Mouse (Mus musculus) thymus, postnatal 10 days (tissue): ENCODE measurements around the gene Mei1.
A peak's percentile ranks its signal among the peaks of the same experiment; 100 is the strongest.

Experiments
- DNase-seq, 2 experiments: peaks; one replicate each; pipeline ENCODE4 v3.0.0; 2021; ENCODE audit warnings: low spot score in 2 of 2

Gene Mei1

DNA sequence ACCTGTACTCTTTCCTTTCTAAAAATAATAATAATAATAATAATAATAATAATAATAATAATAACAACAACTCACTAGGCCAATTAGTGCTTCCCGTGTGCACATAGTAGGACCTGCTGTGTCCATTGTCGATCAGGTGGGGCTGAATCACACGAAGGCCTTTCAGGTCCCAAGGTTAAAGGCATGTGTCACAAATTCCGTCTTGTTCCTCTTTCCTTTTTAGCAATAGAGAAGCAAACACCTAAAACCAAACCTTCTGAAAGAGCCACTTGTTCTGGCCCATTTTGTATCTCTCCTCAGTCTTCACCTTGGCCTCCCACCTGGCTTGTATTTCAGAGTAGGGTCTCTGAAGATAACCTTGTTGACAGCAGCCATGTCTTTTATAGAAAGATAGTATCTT is 81.4 kb downstream of the Mei1 start:
- no peak for DNase-seq

GRCm38 (mm10) chr15:82152022-82152421 is 82.2 kb downstream of the Mei1 start:
- no peak for DNase-seq

DNA sequence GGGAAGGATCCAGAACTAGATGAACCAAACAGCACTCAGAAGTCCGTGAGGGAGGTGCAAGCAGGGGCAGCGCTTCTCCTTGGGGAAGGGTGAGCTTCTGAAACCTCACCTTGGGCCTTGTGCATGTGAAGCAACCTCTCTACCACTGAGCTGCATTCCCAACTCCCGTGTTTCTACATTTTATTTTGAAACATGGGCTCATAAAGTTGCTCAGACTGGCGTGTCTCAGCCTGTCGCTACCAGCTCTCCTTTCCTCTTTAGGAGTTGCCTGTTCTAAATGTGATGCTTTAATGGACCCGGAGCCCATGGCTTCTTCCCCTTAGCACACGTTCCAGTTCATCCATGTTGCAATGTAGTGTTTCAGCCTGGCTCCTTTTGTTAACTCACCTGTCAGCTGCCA is 82.6 kb downstream of the Mei1 start:
- DNase-seq = no peak

DNA sequence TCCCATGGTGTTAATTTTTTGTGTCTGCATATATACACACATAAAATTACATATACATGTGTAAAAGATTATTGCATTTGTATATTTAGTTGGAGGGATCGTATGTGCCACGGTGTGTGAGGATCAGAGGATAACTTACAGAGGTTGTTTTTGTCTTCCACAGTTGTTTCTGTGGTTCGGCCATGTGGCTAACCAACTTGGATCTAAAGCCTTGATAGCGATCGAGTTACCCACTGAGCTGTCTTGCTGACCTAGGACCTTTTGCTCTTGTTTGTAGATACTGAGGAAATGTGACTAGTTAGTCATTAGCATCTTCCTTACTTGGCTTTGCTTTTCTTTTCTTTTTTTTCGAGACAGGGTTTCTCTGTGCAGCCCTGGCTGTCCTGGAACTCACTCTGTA is 86.5 kb downstream of the Mei1 start:
- no peak for DNase-seq

DNA sequence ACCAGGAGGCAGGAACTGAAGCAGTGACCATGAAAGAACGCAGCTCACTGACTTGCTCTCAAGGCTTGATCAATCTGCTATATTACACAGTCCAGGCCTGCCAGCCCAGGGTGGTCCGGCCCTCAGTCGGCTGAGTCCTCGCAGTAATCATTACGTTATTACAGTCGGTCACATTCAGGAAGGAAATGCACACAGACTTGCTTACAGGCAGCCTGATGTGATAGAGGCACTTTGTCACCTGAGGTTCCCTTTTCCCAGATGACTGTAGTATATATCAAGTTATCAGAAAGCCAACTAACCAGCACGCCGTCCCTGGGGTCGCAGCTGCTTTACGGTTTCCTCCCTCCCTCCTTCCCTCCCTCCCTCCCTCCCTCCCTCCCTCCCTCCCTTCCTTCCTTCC is 87.1 kb downstream of the Mei1 start:
- no peak for DNase-seq

DNA sequence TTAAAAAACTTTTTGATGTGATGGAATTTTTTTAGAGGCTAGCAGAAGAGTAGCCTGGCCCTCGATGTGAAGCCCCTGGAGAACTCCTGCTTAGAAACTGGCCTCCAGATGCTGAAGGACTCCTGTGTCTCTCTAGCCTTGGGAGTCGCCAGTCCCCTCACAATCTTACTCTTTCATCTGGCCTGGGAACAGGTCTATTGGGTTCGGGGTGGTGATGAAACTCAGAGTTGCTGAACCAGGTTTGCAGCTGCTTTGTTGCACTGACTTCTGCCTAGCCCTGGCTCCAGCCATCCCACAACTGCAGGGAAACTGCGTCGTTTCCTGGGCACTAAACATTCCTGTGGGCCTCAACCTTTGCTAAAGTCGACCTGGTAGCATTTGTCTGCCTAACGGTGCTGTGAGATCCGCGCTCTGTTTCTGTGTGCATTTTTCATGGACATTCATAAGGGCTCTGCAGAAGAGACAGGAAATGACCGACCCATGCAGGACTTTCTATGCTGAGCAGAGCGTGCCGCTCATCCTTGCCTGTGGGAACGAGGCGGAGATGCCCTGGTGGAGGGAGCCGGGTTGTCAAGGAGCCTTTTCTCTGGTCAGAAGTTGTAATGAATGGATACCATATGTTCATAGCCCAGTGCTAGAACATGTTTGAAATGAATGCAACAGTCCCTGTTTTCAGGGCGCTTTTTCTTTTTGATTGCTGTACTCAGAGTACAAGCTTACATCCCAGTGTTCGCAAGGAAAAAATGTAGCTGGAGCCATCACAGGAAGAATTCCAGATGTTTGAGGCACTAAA is 88.6 kb downstream of the Mei1 start:
- DNase-seq = no peak

GRCm38 (mm10) chr15:82159471-82159870 is 89.7 kb downstream of the Mei1 start:
- DNase-seq = no peak

- no peak for DNase-seq
Measured at GRCm38 (mm10) chr15:82160731-82161640, 91.2 kb downstream of the Mei1 start.

DNA sequence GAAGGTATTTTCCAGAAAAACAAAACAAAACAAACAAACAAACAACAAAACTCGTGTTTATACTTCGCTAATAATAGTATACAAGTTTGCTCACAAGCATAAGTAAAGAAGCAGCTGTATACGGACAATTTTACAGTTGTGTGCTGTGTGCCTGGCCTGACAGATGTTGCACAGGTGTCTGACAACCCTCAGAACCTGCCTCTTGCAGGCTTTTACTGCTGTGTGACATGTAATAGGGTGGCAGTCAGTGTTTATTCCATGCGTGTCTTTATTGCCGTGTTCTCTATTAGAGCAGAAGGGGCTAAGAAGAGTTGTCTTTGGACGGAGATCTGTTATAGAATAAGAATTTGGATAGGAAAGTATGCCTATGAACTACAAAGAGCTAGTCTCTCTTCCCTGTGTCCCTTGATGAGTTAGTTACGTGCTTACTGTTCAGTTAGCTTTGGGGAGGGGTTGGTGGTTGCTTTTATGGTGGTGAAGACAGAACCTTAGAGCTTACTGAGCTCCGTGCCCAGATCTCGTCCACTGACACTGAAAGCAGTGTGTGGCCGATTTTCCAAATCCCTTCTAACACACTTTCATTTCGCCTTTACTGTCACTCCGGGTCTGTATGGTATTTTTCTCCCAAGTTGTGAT is 92.3 kb downstream of the Mei1 start:
- peak in 1 of 2 experiments; percentile 43 for DNase-seq

DNA sequence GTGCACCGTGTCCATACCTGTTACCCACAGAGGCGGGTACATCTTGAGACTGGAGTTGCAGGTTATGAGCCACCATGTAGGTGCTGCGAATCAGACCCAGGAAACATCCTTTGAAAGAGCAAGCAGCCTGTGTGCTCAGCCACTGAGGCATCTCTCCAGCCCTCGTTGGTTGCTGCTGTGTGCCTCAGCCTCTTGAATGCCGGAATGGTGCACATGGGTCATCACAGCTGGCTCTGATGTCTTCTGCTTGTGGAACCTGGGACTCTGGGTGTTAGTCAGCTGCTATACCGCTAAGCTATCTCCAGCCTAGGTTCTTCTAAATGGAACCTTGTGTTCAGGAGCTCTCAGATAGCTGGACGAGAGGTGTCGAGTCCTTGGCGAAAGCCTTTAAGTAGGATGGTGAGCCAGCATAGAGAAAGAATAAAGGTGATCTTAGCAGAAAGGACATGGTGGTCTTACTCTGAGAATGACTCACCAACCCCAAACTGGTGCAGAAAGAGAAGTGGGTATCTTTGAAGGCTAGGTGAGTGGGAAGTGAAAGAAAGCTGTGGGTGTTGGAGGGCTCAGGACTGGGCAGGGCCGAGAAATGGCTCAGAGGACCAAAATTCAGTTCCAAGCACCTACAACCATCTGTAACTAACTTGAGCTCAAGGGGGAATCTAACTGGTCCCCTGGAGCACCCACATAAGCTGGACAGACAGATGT is 93.7 kb downstream of the Mei1 start:
- DNase-seq = peak in 1 of 2 experiments; percentile 26

GRCm38 (mm10) chr15:82164061-82164399 is 94.2 kb downstream of the Mei1 start:
- no peak for DNase-seq

DNA sequence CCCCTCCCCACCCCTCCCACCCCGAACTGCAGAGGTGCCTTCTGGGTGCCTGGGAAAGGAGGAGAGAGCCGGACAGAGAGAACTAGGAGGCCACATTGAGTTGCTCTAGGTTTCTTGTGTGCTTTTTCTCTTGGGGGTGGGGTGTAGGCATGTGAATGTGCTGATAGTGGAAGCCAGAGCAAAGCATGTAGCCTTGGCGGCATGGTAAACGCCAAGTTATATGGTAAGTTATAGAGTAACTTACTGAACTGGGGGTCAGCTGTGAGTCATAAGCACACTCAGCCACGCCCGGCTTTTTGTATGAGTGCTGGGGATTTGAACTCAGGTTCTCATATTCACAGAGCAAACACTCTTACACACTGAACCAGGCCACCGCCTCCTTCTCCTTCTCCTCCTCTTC is 94.7 kb downstream of the Mei1 start:
- DNase-seq = no peak

DNA sequence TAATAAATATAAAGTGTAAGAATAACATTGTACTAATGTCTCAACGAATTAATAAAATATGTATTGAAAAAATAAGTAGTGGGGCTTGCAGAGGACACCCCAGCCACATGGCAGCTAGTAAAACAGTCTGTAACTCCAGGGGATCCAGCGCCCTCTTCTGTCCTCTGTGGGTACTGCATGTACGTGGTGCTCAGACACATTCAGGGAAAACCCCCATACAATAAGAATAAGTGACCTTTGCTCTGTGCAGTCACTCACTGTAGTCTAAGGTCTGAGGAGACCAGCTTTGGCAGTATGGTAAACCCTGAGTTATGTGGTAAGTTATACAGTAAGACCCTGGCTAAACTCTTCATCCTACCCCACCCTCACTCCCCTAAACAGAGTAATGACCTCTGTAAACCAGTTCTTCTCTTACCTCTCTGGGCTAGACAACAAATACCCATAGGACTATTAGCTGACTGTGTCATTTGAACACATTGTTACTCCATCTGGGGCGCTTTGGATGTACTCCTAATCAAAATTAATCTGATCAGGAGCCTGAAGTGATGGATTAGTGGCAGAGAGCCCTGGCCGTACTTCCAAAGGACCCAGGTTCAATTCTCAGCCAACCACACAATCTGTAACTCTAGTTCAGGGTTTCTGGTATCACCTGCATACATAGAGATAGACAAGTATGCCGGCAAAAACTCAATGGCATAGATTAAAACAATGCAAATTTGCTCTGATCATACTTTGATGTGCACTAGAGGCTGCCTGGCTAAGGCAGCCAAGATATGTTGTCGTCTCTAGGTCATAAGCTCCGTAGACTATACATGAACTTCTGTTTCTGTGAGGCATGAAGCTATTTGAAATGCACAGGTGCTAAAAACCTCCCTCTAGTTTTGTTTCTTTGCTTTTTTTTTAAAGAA is 95.8 kb downstream of the Mei1 start:
- peak; percentile 79 to 92 for DNase-seq

- DNase-seq = peak; percentile 60 to 66
Measured at GRCm38 (mm10) chr15:82166240-82167100, 96.7 kb downstream of the Mei1 start.

DNA sequence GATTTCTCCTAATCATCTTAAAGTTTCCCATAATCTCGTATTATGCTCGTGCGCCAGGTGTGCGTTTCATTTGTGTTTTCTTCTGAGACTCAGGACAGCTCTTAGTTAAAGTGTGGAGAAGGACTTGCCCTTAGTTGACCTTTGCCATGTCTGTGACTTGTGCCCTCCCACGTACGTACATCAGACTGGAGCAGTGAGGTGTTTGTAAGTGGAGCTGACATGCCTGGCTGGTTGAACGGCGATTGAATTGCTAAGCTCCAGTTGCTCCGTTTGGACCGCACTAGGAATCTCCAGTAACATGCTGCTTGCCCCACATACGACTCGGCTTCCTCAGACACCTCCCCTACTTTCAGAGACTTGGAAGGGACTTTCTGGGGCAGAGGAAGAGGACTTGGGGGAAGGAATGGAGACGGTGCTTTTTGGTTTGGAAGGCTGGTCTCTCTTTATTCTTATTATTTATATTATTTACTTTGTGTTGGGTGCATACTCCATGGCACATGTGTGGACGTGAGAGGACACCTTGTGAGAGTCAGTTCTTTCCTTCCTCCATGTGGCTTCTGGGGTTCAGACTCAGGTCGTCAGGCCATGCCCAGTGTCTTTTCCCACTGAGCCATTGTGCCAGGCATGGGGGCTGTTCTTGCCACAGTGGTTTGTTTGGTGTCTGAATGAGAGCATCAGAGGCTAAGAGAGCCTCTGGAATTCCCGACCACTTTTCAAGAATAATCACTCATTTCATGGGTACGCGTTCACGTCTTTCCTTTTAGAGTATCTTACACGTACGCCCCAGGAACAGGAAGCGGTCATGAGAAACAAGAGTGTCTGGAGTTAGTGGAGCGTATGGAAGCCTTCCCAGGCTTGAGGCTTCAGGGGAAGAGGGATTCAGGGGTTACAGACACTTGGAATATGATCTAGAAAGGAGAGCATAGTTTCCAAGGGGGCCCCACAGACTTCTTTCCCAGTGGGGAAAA is 97.7 kb downstream of the Mei1 start:
- DNase-seq = no peak

- no peak for DNase-seq
Measured at GRCm38 (mm10) chr15:82169671-82170070, 99.9 kb downstream of the Mei1 start.

DNA sequence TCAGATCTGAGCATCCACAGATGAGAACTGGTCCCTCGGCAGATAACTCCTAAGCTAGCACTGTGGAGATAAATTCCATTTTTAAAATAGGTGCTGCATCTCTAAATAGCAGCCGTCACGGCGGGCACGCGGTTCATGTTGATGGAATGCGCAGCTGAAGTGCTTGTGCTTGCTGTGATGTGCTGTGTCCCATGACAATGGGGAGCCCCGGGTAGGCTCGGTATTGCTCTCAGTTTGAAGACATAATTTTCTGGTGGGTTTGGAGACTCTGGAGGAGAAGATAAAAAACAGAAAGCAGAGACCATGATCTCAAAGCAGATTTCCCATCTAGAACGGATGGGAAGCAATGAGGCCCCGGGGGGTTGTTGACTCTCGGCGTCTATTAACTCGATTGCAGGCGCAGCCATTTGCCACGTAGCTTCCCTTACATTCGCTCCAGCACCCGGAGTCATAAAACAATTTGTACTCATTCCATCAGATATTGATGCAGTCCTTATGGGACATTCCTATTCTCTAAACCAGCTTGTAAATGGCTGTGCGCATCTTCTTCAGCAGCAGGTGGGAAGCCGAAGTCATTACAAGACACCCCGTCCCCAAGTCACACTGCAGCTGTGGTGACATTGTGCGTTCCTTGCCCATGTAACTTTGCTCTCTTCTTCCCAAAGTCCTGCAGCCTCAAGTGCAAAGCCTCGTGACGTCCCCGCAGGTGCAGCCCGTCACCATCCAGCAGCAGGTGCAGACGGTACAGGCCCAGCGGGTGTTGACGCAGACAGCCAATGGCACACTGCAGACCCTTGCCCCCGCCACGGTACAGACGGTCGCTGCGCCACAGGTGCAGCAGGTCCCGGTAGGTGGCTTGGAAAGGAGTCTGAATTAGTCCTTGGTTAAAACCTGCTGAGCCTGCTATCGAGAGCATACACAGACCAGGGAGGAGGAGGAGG is 100.9 kb downstream of the Mei1 start:
- DNase-seq = no peak

- no peak for DNase-seq
Measured at GRCm38 (mm10) chr15:82172648-82173047, 102.9 kb downstream of the Mei1 start.
